Mouse (Mus musculus) induced T-regulatory cell, adult 2 months (primary cell): ENCODE measurements around the gene Tmem117.

ENCODE experiments used
- DNase-seq: peaks from one replicate; pipeline ENCODE4 v3.0.0-alpha.2; 2012; ENCODE audit warnings: low read depth

The Tmem117 gene

DNA sequence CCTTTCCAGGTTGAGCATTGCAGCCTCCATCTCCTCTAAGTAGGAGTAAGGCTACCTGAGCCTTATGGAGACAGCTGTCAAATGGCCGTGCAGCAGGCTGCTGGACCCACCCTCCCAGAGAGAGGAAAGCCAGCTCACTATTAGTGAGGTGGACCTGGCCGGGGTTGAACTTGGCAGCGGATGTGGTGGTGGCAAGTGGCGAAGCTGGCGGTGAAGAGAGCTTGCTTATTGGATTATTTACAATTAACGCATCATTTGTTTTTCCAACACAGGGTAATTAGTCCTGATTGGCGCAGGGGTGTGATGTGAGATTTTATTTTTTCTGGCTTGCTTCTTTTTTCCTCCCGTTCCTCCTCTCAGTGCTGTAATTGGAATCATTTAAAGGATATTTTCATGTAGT, 19.4 kb downstream of the Tmem117 start:
- DNase-seq, result no peak

DNA sequence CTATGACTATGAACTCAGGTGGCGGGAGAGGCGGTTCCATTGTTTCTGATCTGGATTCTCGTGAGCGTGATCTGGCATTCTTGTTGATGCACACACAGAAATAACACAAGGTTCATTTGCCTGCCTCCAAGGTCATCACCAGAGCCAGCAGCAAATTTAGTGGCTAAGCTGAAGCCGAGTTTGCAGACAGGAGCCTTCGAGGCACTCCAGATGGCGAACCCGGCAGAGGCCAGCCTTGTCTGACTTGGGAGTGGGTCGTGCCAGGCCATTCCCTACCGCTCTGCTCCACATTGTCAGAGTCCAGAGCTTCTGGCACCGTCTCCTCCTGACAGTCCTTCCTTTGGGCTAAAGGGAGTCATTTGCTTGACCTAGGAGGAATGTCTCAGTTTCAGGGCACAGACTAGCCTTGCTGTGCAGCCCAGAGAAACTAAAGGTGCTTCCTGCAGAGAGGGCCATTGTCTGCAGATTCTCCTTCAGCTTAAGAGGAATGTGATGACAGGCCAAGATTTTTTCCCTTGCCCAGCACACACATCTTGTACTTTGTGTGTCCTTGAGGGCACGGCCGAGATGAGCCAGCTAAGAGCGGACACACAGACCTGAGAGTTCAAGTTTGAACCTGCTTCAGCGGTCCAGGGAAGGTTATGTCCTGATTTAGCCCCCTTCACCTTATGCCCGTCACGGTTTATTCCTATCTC, 20.2 kb downstream of the Tmem117 start:
- no peak for DNase-seq

DNA sequence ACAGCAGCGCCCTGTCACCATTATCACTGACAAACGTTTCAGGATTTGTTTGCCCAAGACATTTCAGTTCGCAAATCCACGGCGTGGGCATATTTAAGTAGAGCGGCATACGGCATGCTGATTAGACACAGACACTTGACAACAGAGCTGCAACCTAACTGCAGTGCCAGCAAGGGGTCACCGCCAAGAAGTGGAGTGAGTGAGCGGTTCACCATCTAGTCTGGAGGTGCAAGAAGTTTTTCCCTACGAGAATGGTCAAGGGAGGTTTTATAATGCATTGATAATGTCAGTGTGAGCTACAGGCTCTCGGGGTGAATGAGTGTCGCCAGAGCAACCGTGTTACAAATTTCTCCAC, 20.7 kb downstream of the Tmem117 start:
- DNase-seq, result no peak

DNA sequence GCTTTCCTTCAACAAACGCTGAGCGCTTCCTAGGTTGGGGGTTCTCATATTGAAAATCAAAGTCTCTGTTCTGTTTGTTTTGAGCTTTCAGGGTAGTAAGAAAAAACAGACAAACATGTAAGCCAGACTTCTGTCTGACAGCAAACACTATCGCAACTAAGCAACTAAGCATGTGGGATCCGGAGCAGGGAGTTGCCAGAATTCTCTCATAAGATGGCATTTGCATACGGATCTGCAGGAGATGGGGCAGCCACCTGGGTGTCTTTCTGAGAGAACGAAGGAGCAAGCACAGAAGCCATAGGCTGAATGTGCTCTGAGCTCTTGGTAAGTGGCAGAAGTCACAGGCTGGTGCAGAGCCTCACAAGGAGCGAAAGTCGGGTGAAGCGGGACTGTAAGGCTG, 22.3 kb downstream of the Tmem117 start:
- no peak for DNase-seq

DNA sequence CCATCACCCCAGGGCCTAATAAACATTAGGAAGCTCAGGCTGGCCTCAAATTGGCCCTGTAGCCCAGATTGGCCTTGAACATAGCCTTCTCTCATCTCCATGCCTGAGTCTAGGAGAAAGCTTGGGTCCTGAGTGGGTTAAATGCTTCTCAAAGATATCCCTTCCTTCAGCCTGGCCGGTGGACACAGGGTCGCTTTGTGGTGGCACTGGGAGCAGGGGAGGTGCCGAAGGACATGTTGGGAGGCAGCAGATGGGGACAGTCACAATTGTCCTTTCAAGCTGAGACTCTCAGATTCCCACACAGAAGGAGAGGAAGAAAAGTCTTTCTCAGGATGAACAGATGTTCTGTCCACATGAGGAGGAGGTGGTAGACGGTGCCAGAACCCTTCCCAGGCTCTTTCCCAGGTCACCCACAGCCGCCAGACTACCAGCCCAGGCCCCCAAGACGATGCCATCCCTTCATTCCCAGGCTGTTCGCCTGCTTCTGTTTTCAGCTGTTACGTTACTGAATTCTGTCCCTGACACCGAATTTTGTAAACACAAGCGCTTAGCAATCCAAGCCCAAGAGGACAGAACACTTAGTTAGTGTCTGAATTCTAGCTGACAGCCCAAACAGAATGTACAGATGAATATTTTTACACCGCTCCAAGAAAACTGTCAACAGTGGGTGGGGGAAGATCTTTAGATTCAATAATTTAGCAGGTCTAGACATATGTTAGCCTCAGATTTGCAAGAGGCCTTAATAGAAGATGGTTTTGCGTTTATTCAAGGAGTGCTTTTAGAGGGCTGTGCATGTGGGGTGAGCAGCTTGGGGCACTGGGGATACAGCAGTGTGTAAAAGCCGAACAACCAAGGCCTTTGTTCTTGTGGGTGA, 23.2 kb downstream of the Tmem117 start:
- DNase-seq, result no peak

DNA sequence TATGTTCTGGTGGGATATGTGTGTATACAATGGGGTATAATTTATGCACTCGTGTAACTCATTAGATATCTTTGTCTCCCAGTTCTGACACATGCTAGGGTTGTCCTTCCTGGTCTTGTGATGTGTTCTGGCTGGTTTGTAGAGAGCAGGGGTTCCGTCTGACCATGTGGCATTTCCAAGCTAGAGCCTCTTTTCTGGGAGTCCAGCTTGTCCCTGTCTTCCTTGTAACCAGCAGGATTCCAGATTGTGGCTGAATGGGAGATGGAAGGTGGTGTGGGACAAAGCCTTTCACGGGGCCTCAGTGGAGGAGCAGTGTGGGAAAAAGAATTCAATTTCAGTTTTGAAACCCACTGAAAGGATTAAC, 23.8 kb downstream of the Tmem117 start:
- no peak for DNase-seq

DNA sequence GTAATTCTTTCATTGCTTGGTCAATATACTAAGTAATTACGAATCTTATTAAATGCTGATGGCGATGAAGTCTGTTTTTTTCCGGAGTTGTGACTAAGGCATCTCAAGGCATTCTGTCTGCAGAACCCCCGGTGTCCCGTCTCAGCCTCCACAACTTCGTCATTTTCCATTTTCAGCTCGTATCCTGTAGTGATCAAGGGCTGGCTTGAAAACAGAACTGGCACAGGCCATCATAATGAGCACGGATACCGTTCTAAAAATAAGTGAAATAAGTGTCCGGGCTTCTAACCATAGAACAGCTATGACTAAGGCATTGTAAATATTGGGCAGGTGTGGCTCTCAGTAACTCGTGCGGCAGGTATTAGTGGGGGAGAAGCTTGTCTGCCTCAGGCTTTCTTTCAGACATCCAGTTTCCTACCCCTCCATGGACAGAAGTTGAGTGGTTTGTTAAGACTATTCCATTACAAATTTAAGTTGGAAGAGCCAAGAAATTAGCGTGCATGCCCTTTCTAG, 26.8 kb downstream of the Tmem117 start:
- DNase-seq, result no peak

DNA sequence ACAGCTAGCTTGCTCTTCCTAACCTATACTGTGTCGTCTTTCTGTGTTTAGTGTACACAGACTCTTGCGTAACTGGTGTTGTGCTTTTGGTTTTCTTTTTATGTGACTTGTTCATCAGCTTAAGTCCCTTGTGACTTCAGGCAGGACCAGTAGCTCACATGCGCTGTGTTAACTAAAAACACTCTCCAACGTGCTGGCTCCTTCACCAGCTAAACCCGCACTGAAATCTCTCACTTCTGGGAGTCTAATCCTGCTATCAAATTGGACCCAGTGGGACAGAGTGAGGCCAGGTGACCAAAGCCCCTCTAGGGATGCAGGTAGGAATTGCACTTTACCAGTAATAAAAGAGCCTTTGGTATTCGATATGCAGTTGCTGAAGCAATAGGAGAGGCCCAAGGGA, 28.9 kb downstream of the Tmem117 start:
- no peak for DNase-seq

DNA sequence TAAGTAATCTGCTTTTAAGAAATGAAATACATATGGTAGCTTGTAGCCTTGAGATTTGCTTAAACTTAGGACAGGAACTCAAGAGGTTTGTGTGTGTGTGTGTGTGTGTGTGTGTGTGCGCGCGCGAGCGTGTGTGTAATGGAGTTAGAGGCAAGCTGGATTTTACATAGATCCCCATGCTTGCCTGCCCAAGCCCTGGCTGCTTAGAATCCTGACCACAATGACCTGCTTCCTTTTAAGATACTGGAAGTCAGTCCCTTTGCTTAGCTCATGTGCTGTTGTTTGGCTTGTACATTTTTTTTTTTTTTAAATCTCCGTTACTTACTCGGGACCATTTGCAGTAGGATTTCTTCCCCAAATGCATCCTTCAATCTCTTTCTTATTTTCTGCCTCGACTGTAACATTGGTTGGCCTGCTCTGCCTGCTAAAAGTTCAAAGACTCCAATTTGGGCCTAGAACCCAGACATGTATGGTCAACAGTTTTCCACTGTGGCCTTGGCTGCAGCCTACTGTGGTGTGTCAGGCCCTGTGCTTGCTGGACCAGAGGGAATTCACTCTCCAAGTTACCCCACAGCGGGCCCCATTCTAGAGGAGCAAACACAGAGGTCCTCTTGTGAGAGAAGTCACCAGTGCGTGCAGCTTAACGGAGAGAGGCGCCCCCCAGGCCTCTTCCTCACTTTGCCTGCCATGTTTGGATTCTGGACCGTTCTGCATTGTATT, 29.5 kb downstream of the Tmem117 start:
- DNase-seq, result no peak

DNA sequence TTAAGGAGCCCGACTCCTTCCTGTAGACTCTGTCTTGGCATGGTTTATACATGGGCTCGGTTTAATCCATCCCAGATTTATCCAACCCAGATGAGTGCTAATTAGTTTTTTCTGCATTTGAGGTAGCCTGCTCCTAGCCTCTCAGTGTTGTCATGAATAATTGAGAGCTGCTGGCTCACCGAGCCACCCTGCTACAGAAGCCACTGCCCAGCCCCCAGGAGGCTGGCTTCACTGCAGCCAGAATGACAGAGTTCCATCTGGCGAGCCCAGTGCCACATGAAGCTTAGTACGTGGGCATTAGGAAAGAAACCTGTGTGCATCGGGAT, 30.0 kb downstream of the Tmem117 start:
- no peak for DNase-seq

DNA sequence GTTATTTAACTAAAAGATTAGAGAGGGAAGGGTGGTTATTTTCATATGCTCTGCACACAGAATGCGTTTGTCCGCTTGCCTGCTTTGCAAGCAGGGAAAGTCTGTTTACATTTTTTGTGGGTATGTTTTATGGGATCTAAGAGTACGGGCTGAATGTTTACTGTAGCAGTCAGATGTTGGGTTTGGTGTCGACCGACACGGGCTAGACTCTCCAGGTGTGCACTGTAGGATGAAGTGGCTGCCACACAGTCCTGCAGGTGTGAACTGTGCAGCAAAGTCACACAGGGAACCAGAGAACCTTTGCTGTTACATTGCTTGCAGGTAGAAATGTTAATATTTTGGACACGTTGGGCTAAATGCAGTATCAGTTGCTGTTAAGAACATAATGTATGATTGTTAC, 31.9 kb downstream of the Tmem117 start:
- DNase-seq, result no peak

DNA sequence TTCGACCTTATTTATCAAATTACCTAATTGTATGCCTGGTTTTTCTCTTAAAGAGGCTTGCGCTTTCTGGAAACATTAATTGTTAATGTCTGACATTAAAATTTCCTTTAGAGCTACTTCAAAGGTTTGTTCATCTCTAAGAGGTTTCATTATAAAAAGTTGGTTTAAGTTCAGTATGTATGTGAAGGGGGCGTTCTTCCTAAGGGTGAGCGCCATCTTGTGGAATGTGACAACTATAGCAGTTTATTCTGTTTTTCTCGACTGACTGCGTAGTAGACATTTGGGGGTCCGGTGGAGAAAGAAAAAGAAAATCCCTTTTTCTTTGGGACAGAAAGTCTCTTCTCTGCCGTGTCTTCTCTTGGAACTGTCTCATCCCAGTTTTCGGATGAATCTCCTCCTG, 32.4 kb downstream of the Tmem117 start:
- DNase-seq, result peak; percentile 59

DNA sequence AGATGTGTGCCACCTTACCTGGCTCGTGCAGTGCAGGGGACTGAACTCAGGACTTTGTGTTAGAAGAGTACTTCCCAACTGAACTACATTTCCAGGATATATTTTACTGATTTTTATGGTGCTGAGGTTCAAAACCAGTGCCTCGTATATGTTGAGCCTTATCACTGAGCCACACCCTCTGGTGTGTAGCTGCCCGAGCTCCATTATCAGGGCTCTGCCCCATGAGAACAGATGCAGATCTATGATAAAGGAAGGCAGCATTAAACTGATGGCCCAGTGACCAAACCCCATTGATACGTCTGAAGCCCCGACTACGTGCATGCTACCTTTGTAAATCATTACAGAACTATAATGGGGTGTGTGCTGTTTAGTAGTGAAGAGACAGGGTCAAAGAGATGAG, 35.6 kb downstream of the Tmem117 start:
- no peak for DNase-seq

DNA sequence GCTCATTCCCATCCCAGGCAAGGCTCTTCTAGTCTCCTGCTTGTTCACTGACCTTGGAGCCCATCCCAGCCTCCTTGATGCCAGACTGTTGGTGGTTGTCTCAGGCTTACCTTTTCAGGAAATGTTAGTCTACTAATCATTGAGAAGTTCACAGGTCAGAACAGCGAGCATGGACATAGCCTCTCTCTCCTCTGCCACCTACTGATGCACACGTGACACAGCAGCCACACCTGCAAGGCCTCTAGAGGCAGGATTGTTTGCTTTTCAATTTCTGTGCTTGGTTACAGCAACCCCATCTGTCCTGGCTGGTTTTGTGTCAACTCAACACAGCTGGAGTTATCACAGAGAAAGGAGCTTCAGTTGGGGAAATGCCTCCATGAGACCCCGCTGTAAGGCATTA, 52.1 kb downstream of the Tmem117 start:
- no peak for DNase-seq

DNA sequence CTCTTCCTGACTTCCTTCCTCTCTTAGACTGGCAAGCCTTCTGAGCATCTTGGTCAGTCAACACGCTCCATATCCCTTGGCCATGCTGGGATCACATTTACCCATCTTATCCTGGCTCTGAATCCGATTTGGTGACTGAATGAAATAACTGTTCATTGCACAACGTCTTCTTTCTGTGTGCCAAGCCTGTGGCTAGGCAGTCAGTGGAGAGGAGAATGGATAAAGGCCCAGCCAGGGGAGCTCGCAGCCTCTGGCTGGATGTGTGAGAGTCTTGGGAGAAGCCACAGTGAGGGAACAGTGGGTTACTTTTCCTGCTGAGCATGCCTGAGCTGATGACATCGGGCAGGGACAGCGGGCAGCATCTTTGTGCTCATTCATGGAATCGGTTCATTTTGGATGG, 55.2 kb downstream of the Tmem117 start:
- no peak for DNase-seq

DNA sequence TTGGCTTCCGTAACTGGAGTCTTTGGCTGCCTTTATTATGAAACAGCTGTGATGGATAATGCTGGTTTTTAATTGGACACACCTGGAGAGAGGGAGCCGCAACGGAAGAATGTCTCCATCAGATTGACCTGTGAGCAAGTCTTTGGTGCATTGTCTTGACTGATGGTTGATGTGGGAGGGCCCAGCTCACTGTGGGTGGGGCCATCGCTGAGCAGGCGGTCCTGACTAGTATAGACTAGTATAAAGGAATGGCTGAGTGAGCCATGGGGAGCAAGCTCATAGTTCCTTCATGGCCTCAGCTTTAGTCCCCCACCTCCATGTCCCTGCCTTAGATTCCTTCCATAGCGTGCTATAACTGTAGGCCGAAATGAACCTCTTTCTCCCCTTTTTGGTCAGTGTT, 58.1 kb downstream of the Tmem117 start:
- no peak for DNase-seq

DNA sequence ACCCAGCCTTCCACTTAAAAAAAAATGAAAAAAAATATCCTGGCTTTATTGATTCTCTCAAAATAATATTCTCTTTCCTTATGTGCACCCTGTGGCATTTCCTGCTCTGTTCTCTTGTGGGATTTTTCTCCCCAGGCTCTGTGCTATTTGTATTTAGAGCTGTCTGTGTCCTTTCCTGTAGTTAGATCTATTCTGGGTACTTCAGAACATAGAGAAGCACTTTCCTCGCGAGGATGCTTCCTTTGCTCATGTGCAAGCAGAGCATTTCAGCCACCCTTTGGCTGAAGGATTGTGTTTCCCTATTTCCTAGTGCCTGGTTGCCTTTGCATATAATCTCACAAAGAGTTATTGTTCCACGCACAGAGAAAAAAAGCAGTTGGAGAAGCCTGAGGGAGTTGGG, 58.6 kb downstream of the Tmem117 start:
- DNase-seq, result no peak

DNA sequence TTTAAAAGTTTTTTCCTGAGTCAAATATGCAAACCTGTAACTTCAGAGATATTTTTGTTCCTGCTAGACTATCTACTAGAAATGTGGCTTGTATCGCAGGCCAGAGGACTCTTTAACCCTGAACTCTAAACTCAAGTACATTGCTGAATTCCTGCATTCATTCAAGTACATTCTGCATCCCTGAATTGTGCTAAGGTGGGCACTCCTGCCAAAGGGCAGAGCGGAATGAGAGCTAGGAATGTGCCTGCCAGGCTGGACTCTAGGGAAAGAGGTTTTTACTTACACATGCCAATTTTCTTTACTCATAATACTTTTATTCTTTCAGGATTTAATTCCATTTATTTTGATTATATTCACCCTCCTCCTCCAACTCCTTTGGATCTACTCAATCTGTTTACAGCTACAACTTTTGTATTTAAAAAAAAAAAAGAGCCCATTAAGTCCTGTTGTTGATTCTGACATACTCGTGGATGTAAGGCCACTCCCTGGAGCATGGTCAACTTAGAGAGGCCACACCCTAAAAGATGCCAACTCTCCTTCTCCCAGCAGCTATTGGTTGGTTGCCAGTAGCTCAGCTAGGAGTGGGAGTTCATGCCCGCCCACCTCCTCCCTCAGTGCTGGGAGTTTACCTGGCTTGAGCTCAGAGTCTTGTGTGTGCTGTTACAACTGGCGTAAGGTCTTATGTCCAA, 60.3 kb downstream of the Tmem117 start:
- DNase-seq, result no peak

DNA sequence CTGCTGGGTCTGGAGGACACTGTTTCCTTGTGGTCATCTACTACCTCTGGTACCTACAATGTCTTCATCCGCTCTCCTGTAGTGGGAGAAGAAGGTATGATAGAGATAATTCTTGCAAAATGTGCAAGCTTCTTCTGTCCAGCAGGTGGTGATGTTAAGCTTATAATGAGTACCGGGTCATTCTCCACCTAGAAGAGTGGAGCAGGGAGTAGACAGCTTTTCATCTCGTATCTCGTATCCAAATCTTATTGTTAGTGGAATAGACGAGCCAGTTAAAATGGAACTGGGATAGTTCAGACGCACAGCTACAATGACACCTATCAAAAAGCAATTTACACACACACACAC, 60.8 kb downstream of the Tmem117 start:
- DNase-seq, result no peak

DNA sequence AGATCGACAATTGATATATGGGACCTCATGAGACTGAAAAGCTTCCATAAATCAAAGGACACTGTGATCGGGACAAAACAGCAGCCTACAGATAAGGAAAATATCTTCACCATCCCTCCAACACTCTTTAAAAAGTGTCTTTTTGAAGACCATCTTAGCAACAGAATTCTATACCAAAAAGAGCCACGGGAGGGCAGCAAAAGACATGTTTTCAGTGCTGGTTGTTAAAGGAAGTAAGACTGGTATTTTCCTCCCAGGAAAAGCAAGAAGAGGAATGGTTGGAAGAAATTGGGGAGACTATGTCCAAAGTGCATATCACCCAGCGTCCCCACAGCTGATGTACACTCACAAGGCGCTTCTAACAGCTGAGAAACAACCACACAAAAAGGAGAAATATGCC, 93.7 kb downstream of the Tmem117 start:
- peak; percentile 10 for DNase-seq

DNA sequence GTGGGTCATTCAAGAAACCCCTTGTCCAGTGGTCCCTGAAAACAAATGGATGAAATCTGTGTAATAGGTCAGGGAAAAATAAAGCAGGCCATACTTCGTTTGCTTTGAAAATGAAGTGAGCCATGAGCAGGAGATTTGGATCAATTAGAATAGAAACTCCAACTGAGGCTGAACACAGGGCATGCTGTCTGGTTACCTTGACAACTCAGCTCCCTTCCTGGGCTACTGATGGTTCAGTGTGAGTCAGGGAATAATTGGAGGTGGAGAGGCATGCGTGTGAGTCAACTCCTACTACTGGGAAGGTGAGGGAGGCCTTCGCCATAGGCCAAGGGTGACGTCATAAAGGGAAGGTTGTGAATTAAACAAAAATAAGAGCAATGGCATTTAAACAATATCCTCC, 103.1 kb downstream of the Tmem117 start:
- no peak for DNase-seq

DNA sequence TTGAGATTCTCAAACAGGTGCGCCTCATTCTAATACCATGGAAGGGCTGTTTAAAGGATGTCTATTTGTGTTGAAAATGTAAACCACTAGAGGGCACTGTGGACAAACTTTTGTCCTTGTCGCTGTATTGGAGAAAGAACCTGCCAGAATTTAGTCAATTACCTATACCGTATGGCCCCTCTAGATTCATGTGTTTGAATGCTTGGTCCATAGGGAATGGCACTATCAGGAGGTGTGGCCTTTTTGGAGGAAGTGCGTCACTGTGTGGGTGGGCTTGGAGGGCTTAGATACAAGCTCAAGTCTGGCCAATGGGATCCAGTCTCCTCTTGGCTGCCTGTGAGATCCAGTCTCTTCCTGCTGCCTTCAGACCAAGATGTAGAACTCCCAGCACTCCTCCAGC, 140.2 kb downstream of the Tmem117 start:
- DNase-seq, result peak; percentile 19
